ENCODE assay signal across 10 mouse cellular contexts in the genomic region with DNA sequence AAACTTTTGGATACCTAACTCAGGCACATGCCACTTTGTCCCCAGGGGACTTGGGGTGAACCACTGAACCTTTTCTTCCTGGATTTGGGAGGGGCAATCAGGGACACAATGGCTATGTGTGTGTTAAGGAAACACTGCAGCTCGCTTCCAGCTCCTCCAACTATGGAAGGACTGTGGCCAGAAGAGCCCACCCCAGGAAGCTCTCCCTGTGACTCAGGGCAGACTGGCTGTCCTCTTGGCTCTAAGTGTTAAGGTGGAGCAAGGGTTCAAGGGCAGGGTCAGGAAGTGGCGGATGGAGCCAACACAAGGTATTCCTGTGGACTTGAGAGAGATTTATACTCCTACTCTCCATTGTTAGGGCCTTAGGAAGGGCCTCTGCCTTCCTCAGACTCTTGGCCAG.
DNase-seq lines count a peak whose midpoint lies in the region; ATAC-seq lines count a peak whose summit lies in the region.
"Had no signal": no experiment of that assay in that cellular context is flagged by ENCODE, and none has a peak within 500 bp of the region (broad histone marks: within the 10 kb centered on the region; RNA-seq: fewer than 3 reads in every experiment).

No protein-coding gene starts in this region.

- intact Hi-C loops in heart, postnatal 25 days (cut with DNase I): loop anchor here (10.0 kb wide), 1 partner anchor 230 kb away; no protein-coding TSS in a partner anchor

- H3K9me3 ChIP-seq in kidney, embryonic 14.5 days (ENCODE audit: control insufficient read depth, low read length): no peaks in the 10 kb centered on the region
- H3K9me3 ChIP-seq in limb, embryonic 15.5 days: no peaks in the 10 kb centered on the region
- H3K9me3 ChIP-seq: liver, embryonic 13.5 days had no signal

- ATAC-seq in kidney, embryonic 14.5 days (ENCODE audit: low FRiP score, low TSS enrichment): no peak
- ATAC-seq in limb, embryonic 15.5 days (ENCODE audit: insufficient number of reproducible peaks, low FRiP score, low TSS enrichment, low read depth): no peak
- ATAC-seq in activated CD4-positive, CD25-positive, alpha-beta regulatory T cell, adult 4 months: no peak

- no peak overlapping the region for H3K27ac ChIP-seq in kidney, embryonic 14.5 days (ENCODE audit: low read depth, low read length)
- H3K27ac ChIP-seq in limb, embryonic 15.5 days: 0 out of 2 replicates have a peak overlapping the region, but pooled peaks have one; percentile 18
- H3K27ac ChIP-seq: liver, embryonic 13.5 days had no signal

- no peak overlapping the region for H3K4me2 ChIP-seq in kidney, embryonic 14.5 days (replicated peaks; ENCODE audit: low read depth, low read length)
- H3K4me2 ChIP-seq in limb, embryonic 15.5 days: no peak overlapping the region
- H3K4me2 ChIP-seq: liver, embryonic 13.5 days had no signal

- no peaks in the 10 kb centered on the region for H3K36me3 ChIP-seq in kidney, embryonic 14.5 days (ENCODE audit: control insufficient read depth, insufficient read depth, low read length)
- H3K36me3 ChIP-seq in limb, embryonic 15.5 days: no peaks in the 10 kb centered on the region
- H3K36me3 ChIP-seq: liver, embryonic 13.5 days had no signal

- no peak overlapping the region for H3K9ac ChIP-seq in kidney, embryonic 14.5 days (ENCODE audit: low read depth, low read length)
- H3K9ac ChIP-seq in limb, embryonic 15.5 days: no peak overlapping the region
- H3K9ac ChIP-seq: liver, embryonic 13.5 days had no signal

- no peaks in the 10 kb centered on the region for H3K4me1 ChIP-seq in kidney, embryonic 14.5 days (ENCODE audit: control insufficient read depth, insufficient read depth, low read length)
- H3K4me1 ChIP-seq in limb, embryonic 15.5 days: peaks cover 18% of the 10 kb centered on the region
- H3K4me1 ChIP-seq: liver, embryonic 13.5 days had no signal

- H3K27me3 ChIP-seq in kidney, embryonic 14.5 days (ENCODE audit: control insufficient read depth, insufficient read depth, low read length): no peaks in the 10 kb centered on the region
- H3K27me3 ChIP-seq in limb, embryonic 15.5 days: no peaks in the 10 kb centered on the region
- H3K27me3 ChIP-seq: liver, embryonic 13.5 days had no signal

- DNase-seq in kidney, adult 11 months: peak; percentile 83
- DNase-seq in adrenal gland, postnatal 14 days: peak; percentile 60
- peak; percentile 54 for DNase-seq in heart, postnatal 25 days (ENCODE audit: low spot score)
- DNase-seq in testis, postnatal 10 days (ENCODE audit: low spot score): no peak
- DNase-seq: liver, embryonic 13.5 days; right cerebral cortex, postnatal 25 days; thymus, adult 2 months had no signal

- 39% methylated on average over 2 of the region's 2 CpGs for WGBS in kidney, embryonic 14.5 days
- 47% methylated on average over 2 of the region's 2 CpGs for WGBS in limb, embryonic 15.5 days

- no peak overlapping the region for H3K4me3 ChIP-seq in kidney, embryonic 14.5 days (ENCODE audit: low read length)
- H3K4me3 ChIP-seq in limb, embryonic 15.5 days: no peak overlapping the region
- H3K4me3 ChIP-seq: liver, embryonic 13.5 days had no signal
